Mouse (Mus musculus): ENCODE data around the gene Cacng1. TPM values are rescaled to one million over a fixed set of nuclear protein-coding genes. Genes with fewer than 3 reads are reported as not detected.
A peak's percentile ranks its signal among the peaks of the same experiment; 100 is the strongest.

The Cacng1 gene
- total RNA-seq, 2 experiments from 2014 or later: not detected

DNA sequence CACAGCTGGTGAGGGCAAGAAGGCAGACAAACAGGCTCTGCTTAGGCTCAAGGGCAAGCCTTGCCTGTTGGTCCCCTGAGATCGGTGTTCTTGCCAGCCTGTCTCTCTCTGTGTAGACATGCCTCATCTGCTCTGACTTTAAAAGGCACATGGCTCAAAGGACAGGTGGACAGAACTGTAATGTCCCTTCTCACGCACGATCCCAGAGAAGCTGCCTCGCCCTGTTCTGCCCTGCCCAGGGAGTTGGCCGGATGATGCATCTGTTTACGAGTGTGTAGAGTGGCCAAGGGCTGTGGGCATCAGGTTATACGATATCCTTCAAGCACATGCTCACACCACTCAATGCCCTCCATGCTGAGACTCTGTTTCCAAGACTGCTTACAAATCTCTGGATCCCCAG lies 2.0 kb downstream of the Cacng1 start:
- DNase-seq (ENCODE audit: low spot score in 2 of 2): no peak
- intact Hi-C loops (cut with DNase I): no loop called here

DNA sequence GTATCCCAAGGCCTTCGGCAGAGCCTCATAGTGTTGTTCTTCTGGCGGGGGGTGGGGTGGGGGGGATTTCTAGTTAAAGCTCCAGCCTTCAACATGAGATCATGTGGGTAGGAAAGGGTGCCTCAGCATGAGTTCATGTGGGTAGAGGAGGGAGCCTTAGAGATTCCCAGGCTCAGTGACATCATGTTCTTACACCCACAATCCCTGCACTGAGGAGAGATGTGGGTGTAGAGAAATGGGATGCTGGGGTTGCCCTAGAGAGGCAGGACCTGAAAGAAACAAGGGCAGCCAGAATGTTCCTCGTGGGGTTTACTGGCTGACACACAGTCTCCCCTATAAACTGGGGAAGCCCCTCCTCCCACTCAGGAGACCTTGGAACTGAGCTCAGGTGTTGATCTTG lies 5.9 kb downstream of the Cacng1 start:
- peak in 1 of 2 experiments; percentile 23 for DNase-seq (ENCODE audit: low spot score in 2 of 2)
- intact Hi-C loops (cut with DNase I): no loop called here

DNA sequence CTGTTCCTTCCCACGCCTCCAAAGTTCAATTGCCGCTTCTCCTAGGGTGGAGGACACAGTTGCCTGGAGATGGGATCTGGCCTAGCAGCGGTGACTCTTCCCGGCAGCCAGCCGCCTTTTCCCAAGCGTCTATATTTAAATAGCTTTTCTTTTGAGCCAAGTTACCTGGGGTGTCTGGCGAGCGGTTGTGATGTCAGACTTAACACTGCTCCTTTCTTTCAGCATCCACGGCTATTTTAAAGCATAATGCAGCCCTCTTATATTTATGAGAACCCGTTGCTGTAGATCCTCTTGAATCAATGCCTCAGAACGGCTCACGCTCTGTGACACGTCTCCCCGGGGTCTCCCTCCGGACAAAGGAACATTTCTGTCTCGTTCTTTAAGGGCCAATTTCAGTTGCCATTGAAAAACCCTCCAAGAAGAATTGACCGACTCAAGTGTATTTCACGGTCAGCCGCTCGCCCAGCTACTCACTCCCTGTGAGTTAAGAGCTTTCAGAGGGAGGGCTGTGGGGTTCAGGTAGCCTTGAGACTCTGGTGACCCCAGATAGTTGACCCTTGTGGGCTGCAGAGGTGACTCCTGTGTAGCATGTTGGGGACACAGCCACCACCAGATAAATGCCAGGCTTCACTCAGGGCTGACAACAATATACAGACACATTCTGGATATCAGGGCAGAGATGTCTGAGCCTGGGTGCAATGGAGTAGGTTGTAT lies 8.3 kb downstream of the Cacng1 start:
- no peak for DNase-seq (ENCODE audit: low spot score in 2 of 2)

DNA sequence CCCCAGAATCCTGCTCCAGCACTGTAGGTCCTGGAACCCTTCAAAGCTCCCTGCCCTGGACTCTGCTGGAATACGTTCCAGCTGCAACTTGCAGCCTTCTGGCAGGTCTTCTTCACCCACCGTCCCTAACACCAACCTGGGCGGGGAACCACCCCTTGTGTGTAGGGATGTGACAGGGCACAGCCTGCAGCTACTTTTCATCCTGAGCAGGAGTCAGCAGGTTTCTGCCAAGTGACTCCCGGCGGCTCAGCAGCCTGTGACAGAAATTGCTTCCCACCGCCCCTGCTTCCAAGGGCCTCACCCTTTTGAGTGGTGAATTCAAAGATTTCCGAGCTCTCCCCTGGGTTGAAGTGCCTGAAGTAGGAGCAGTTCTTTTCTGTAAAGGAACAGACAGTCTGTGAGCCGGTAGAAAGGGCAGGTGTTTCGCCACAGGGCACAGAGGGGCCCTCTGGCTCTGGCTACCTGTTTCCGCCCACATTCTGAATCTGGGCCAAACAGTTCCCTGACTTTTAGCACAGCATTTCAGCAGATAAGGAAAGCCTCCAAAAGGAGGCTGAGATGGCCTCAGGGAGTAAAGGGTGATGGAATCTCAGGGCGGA lies 10.7 kb downstream of the Cacng1 start:
- no peak for DNase-seq (ENCODE audit: low spot score in 2 of 2)
- intact Hi-C loops (cut with DNase I): no loop called here

More for the DNA sequence above, 8.3 kb downstream of the Cacng1 start:
- intact Hi-C loops (cut with DNase I): no loop called here

DNA sequence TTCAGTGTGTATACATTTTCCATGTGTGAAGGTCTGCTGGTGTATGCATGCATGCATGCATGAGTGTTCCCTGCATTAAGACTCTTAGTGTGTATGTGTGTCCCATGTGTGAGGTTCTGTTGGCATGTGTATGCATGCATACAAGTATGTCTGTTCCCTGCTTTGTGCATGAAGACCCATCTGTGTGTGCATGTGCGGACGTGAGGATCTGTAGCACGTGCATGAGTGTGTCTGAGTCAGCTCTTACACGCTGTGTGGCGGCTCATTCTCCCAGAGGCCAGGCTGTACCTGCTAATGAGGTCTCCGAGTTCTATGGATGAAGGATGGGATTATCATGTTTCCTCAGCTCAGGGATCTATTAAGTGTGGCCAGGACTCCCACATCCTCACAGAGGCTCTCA lies 11.3 kb downstream of the Cacng1 start:
- intact Hi-C loops (cut with DNase I): no loop called here
- no peak for DNase-seq (ENCODE audit: low spot score in 2 of 2)

DNA sequence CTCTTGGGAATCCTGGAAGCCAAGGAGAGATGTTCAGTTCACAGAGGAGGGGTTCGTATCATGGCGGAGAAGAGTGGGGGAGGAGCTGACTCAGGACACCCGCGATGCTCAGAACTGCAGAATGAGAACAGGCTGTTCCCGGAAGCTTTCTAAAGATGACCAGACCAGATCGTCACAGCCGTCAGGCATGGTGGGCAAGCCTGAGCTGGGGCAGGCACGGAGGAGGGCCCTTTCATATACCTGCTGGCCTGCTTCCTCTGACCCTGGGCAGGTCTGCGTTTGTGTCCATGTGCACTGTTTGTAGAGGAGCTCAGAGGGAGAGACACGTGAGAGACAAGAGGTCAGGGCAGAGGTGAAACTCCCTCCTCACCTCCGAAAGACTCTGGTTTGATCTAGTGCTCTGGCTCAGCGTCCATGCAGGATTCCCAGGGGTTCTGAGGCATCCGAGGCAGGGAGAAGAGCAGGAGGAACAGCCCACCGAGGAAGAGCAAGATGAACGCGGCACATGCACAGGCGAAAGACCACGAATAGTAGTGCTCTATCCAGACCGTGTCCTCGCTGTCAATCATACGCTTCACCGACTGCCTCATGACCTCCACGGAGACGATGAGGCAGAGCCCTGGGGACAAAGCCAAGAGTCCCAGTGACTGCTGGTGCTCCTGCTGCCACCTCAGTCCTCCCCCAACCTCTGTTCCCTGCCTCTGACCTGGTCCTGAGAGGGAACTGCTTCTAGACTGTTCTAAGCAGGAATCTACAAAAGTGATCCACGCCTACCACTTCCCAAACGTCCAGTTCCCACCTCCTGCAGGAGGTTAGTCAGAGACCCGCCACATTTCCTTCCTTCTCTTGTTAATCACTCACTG lies 12.8 kb downstream of the Cacng1 start:
- DNase-seq (ENCODE audit: low spot score in 2 of 2): peak in 1 of 2 experiments; percentile 10

DNA sequence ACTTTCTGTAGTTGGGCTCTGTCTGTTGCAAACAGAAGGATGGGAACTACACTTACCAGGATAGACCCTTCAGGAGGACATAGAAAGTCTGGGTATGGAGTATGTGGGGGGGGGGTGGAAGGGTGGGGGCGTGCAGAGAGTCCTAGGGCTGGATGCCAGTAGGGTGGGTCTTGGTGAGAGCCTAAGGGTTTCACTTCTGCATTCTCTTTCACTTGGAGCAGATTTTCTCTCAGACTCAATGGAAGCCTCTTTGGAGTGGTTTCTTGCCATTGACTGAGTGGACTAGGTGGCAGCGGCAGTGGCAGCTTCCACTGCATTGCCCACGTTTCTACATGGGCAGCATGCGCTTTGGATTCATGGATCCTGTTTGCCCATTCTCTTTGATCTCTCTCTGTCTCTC lies 16.4 kb downstream of the Cacng1 start:
- DNase-seq (ENCODE audit: low spot score in 2 of 2): no peak
- intact Hi-C loops (cut with DNase I): no loop called here

More for the DNA sequence above, 12.8 kb downstream of the Cacng1 start:
- intact Hi-C loops (cut with DNase I): no loop called here

DNA sequence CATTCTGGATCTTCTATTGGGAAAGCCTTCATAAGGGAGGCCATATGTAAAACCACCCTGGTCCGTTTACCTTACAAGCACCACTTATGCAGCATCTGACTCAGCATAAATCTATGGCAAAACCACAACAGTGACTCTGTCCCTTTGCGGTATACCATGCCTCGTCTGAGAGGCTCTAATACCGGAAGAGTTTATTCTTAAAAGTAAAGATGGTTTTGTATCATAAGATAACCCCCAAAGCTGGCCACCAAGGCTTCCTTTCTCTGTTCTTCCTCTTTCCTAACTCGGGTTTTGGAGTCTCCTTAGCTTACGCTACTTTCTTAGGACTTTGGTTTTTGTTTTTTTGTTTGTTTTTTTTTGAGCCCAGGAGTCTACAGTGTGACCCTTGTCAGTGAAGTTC lies 23.0 kb downstream of the Cacng1 start:
- DNase-seq (ENCODE audit: low spot score in 2 of 2): no peak
- intact Hi-C loops (cut with DNase I): no loop called here

DNA sequence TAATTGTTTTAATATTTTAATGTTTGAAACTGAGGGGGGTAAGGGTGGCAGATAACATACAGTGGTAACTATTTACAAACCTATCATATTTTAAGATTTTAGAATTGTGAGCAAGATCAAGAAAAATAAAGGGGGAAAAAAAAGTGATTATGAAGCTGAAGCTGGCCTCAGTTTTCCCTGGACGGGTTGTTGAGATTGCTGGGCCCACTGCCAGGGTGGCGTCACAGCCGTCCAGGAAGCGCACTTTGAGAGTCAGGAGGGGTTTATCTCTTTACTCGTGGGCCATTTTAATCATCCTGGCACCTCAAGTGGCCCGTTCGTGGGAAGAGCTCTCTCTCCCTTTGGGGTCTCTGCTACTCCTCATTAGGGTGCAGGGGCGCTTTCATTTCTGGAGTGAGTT lies 24.8 kb downstream of the Cacng1 start:
- intact Hi-C loops (cut with DNase I): no loop called here
- DNase-seq (ENCODE audit: low spot score in 2 of 2): no peak

DNA sequence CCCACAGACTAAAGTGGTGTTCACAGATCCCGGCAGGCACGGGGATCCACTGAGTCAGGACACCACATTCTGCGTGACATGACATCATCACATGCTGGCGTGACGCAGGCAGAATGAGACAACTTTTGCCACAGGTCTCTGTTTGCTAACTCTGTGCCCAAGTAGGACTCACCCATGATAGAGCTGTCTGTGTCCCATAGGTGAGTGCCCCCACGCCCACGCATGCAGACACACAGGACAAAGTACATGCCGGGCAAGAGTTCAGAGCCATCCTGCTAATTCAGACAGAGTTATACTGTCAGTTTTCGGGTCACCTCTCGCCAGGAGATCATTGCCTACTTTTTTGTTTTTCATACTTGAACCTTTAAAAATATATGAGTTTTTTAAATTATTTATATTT lies 27.8 kb downstream of the Cacng1 start:
- no peak for DNase-seq (ENCODE audit: low spot score in 2 of 2)
- intact Hi-C loops (cut with DNase I): no loop called here

DNA sequence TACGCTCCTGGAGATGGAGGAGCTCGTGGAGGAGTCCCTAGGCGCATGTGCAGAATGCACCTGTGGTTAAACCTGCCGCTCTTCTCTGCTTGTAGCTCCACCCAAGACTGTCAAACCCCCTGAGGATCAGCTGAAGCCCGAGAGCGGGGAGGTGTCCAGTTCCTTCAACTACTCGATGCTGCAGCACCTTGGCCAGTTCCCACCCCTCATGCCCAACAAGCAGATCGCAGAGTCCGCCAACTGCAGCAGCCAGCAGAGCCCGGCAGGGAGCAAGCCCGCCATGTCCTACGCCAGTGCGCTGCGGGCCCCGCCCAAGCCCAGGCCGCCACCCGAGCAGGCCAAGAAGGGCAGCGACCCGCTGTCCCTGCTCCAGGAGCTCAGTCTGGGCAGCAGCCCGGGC lies 30.0 kb downstream of the Cacng1 start:
- no peak for DNase-seq (ENCODE audit: low spot score in 2 of 2)
- intact Hi-C loops (cut with DNase I): no loop called here

DNA sequence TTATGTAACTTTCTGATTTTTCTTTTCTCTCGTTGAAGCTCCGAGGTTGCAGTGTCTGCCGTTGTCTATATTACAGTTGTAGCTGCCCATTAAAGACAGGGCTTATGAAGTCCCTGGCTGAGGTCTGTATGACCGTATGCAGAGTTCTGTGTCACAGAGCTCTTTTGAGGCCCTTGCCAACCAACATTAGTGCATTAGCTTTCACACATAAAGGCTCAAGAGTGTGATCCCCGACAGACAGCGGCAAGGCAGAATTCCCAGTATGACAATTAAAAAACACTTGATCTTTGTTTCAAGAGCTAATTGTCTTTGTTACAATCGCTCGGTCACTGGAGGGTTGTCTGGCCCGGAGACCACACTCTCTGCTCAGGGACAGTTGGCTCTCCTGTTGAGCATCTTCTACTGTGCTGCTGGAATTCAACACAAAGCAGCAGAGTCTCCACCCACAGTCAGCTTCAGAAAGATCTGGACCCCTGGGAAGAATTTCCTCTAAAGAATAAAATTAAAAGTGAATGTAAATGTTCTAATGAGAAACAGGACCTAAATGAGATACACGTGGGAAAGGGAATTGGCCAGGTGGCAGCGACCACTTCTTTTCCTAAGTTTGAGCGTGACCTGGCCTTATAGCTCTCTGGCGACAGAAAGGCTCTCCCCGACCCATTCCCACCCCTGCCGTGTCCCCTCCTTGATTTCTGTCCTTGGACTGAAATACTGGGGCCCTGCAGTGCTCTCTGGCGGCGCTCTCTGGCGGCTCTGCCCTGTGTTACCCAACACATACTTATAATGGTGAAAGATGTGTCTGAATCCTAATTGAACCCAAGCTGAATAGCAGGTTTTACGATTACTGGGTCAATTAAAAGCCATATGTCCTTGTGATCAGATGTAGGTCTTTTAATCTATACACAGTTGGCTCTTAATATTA lies 32.5 kb downstream of the Cacng1 start:
- no peak for DNase-seq (ENCODE audit: low spot score in 2 of 2)
- intact Hi-C loops (cut with DNase I): no loop called here

DNA sequence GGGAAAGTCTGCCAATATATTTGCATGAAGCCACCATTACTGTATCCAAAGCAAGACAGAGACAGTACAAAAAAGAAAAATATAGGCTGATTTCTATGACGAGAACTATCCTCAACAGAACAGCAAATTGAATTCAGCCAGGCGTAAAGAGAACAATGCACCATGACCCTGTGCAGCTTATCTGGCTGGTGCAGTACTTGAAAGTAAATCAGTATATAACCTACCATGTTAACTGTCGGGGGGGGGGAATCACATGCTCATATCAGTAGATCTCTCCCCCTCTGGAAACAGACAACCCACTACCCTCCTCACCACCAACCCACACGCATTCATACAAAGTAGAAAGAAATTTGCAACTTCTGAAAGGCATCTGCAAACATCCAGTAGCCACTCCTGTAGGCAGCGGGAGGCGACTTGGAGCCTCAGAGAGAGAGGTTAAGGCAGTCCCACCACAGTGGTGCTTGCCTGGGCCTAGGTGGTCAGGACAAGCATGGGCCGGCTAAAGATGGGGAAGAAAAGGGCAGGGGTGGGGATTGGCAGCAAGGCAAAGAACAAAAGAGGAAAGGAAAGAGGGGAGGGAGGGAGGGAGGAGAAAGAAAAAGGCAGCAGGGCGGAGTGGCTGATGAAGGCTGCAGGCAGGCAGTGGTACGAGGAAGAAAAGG lies 33.5 kb downstream of the Cacng1 start:
- no peak for DNase-seq (ENCODE audit: low spot score in 2 of 2)
- intact Hi-C loops (cut with DNase I): no loop called here

DNA sequence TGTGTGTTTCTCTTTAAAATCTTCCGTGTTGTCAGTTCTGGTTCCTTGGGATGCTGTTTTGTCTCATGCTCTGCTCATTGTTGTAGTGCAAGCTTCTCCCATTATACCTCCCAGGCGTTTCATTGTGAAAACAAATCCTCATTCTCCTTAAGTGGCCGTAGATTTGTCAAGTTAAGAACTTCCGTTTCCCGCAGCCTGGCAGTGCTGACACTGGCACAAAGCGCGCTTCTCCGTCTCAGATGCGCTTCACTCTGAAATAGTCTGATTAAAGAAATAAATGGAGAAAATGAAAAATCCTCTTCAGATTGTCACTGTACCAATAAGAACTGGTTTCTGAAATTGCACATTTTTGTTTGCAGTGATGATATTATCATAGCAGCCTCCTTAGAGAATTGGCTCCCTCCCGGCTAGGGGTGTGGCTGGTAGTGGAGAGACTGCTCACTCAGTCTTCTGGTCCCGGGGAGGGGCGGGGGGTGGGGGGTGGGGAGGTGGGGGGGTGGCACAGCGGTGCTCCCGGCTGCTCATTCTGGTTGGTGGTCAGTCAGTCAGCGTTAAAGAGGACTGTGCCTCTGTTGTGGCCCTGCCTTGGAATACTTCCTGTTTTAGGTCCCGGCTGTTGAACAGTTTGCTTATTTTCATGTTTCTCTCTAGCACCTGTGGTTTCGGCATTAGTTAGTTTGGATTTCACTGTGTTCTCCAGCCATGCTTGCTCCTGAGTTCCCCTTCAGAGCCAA lies 39.9 kb downstream of the Cacng1 start:
- intact Hi-C loops (cut with DNase I): no loop called here
- no peak for DNase-seq (ENCODE audit: low spot score in 2 of 2)

DNA sequence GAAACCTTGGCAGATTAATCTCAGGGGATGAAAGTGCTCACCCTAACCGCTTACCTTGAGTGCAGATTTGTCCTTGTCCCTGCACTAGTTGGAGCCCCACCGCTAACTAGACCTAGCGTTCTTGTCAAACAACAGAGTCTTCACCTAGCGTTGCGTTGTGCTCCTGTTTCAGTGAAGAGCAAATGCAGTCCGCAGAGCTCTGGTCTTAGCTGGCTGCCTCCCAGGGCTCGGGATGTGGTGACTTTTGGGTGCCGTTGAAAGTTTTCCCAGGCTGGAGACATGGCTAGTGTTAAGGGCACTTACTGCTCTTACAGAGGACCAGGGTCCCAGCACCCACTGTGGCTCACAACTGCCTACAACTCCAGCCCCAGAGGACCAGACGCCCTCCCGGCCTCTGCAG lies 41.1 kb downstream of the Cacng1 start:
- DNase-seq (ENCODE audit: low spot score in 2 of 2): no peak
- intact Hi-C loops (cut with DNase I): no loop called here

DNA sequence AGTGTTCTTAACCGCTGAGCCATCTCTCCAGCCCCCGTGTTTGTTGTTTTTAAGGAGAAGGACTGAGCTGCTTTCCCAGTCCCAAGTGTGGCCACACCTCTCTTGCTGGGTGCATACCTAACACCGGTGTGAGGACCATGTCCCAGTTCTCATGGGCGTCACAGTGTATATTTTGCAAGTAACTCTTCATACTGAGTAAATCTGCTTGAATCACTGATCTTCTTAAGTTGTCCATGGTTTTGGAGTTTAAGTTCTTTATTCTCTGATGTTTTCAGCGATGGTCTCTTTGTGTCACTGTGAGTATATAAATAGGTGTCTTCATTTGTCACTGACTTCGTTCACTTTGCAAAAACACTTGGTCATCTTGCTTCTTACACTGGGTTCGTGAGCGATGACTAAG lies 41.7 kb downstream of the Cacng1 start:
- no peak for DNase-seq (ENCODE audit: low spot score in 2 of 2)
- intact Hi-C loops (cut with DNase I): no loop called here

DNA sequence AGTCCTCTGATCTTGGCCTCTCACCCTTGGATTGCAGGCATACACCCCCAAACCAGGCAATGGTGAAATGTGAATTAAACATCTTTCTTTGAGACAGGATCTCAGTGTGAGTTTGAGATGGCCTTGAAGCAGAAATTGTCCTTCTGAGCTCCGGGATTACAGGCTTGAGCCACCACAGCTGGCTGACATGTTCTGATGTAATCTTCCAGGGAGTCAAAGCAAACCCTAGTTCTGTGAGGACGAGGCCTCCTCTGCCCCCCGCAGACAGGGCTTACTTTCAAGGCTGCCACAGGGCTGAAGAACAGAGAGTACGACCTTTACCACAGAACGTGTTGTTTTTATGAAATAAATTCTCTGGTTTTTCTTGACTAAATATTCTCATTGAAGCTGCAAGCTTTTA lies 42.3 kb downstream of the Cacng1 start:
- DNase-seq (ENCODE audit: low spot score in 2 of 2): no peak
- intact Hi-C loops (cut with DNase I): no loop called here

DNA sequence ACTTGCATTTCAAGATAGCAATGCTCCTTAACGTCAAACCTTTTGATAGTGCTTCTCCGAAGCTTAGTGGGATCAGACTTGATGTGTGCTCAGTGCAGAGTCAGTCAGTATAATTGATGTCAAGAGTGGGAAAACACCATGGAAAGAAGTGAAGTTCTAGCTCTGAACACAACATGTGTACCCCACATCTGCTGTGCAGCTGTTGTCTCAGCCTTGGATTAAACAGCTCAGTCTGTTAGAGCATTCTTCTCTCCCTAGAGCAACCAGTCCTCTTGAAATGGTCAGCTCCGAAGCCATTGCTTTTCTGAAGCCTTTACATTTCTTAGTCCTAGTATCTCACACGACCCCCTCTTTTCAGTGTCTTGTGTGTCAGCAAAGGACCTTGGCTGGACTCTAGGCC lies 47.3 kb downstream of the Cacng1 start:
- intact Hi-C loops (cut with DNase I): no loop called here

DNA sequence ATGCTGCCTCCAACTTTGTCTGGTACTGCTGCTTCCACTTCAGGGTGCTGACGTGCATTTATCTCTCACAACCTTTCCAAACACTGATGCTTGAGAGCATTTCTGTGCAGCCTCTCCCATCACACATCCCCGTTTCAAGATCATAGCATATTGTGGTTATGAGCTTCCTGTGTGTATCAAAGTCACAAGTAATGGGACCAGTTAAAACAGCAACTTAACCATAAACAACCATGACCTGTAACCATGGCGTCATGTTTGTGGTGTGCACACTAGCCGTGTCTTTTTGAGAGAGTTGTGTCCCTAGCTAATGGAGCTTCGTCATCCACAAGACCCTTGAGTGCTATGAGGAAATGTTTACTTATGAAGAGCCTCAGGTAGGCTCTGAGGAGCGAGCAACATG lies 48.1 kb downstream of the Cacng1 start:
- DNase-seq (ENCODE audit: low spot score in 2 of 2): no peak
- intact Hi-C loops (cut with DNase I): no loop called here

More for the DNA sequence above, 47.3 kb downstream of the Cacng1 start:
- DNase-seq (ENCODE audit: low spot score in 2 of 2): no peak
